Mouse (Mus musculus): ENCODE data around the gene Dpf1. TPM values are rescaled to one million over a fixed set of nuclear protein-coding genes. Genes with fewer than 3 reads are reported as not detected.

The Dpf1 gene
- 1.1 and 2.4 TPM in 2 replicates for polyA plus RNA-seq (2012; rRNA removed; ENCODE audit: low replicate concordance)

GRCm38 (mm10) chr7:29303738-29304462 lies at the start of gene Dpf1:
Gene Dpf1 (plus strand): TSS chr7:29303951.

GRCm38 (mm10) chr7:29281201-29282073 lies 22.3 kb upstream of the Dpf1 start, which contains the start of gene Spint2:
Gene Spint2 (minus strand): TSS chr7:29281912.

GRCm38 (mm10) chr7:29288942-29289638 lies 14.7 kb upstream of the Dpf1 start, which contains the start of gene Ppp1r14a:
Gene Ppp1r14a (plus strand): TSS chr7:29289308.

Other genes starting within 250 kb of the Dpf1 start
- 0.09 and 0.18 TPM in 2 replicates for gene Ryr1, start 178.8 kb upstream of the Dpf1 start, polyA plus RNA-seq (2012; rRNA removed; ENCODE audit: low replicate concordance)
- gene Rasgrp4, start 169.1 kb upstream of the Dpf1 start, polyA plus RNA-seq (2012; rRNA removed; ENCODE audit: low replicate concordance), result 16.5 and 16.6 TPM in 2 replicates
- gene Fam98c, start 147.7 kb upstream of the Dpf1 start, polyA plus RNA-seq (2012; rRNA removed; ENCODE audit: low replicate concordance), result 29.2 and 29.6 TPM in 2 replicates
- 1.5 and 1.6 TPM in 2 replicates for gene Ggn, start 133.7 kb upstream of the Dpf1 start, polyA plus RNA-seq (2012; rRNA removed; ENCODE audit: low replicate concordance)
- gene Spred3, start 133.5 kb upstream of the Dpf1 start, polyA plus RNA-seq (2012; rRNA removed; ENCODE audit: low replicate concordance), result 8.0 and 13.0 TPM in 2 replicates
- gene Psmd8, start 123.2 kb upstream of the Dpf1 start, polyA plus RNA-seq (2012; rRNA removed; ENCODE audit: low replicate concordance), result 263 TPM in 2 replicates
- 5.4 and 7.0 TPM in 2 replicates for gene Catsperg1, start 89.9 kb upstream of the Dpf1 start, polyA plus RNA-seq (2012; rRNA removed; ENCODE audit: low replicate concordance)
- gene Kcnk6, start 71.4 kb upstream of the Dpf1 start, polyA plus RNA-seq (2012; rRNA removed; ENCODE audit: low replicate concordance), result 14.0 and 21.7 TPM in 2 replicates
- gene Yif1b, start 65.6 kb upstream of the Dpf1 start, polyA plus RNA-seq (2012; rRNA removed; ENCODE audit: low replicate concordance), result 136 and 142 TPM in 2 replicates
- gene 2200002D01Rik, start 55.5 kb upstream of the Dpf1 start, polyA plus RNA-seq (2012; rRNA removed; ENCODE audit: low replicate concordance), result 2.1 and 4.1 TPM in 2 replicates
- 25.7 and 182 TPM in 2 replicates for gene Spint2, start 22.0 kb upstream of the Dpf1 start, polyA plus RNA-seq (2012; rRNA removed; ENCODE audit: low replicate concordance)
- 20.1 and 193 TPM in 2 replicates for gene Ppp1r14a, start 14.6 kb upstream of the Dpf1 start, polyA plus RNA-seq (2012; rRNA removed; ENCODE audit: low replicate concordance)
- gene Sipa1l3, start 214.7 kb downstream of the Dpf1 start, polyA plus RNA-seq (2012; rRNA removed; ENCODE audit: low replicate concordance), result 25.5 and 48.6 TPM in 2 replicates